ENCODE assay signal across 9 mouse cellular contexts in genomic region chr10:99241829-99242711, GRCm38 (mm10). TPM values are rescaled to one million over a fixed set of nuclear protein-coding genes. Genes with fewer than 3 reads are reported as not detected.
A peak's percentile ranks its signal among the peaks of the same experiment; 100 is the strongest.
DNase-seq lines count a peak whose midpoint lies in the region; ATAC-seq lines count a peak whose summit lies in the region.
"Had no signal": no experiment of that assay in that cellular context is flagged by ENCODE, and none has a peak within 500 bp of the region (broad histone marks: within the 10 kb centered on the region; RNA-seq: fewer than 3 reads in every experiment).

No protein-coding gene starts in this region.

- no peaks in the 10 kb centered on the region for H3K9me3 ChIP-seq in heart, embryonic 10.5 days
- H3K9me3 ChIP-seq in embryonic facial prominence, embryonic 10.5 days = no peaks in the 10 kb centered on the region
- H3K9me3 ChIP-seq in limb, embryonic 10.5 days (replicated peaks) = no peaks in the 10 kb centered on the region
- H3K9me3 ChIP-seq in hindbrain, embryonic 11.5 days (ENCODE audit: control insufficient read depth, low read length) = no peaks in the 10 kb centered on the region

- H3K4me1 ChIP-seq in heart, embryonic 10.5 days = peaks cover 18% of the 10 kb centered on the region
- H3K4me1 ChIP-seq in embryonic facial prominence, embryonic 10.5 days = peaks cover 46% of the 10 kb centered on the region
- peaks cover 43% of the 10 kb centered on the region for H3K4me1 ChIP-seq in limb, embryonic 10.5 days
- no peaks in the 10 kb centered on the region for H3K4me1 ChIP-seq in hindbrain, embryonic 11.5 days (replicated peaks; ENCODE audit: control insufficient read depth, insufficient read depth, low read length)

- no peak overlapping the region; the same call in 1 of the 2 replicates for H3K27ac ChIP-seq in heart, embryonic 10.5 days
- no peak overlapping the region for H3K27ac ChIP-seq in embryonic facial prominence, embryonic 10.5 days (replicated peaks)
- peak overlapping the region; percentile 70 for H3K27ac ChIP-seq in limb, embryonic 10.5 days
- no peak overlapping the region for H3K27ac ChIP-seq in hindbrain, embryonic 11.5 days (ENCODE audit: low read depth, low read length)
- H3K27ac ChIP-seq: liver, embryonic 14.5 days had no signal

- H3K36me3 ChIP-seq in heart, embryonic 10.5 days = no peaks in the 10 kb centered on the region
- no peaks in the 10 kb centered on the region for H3K36me3 ChIP-seq in embryonic facial prominence, embryonic 10.5 days (replicated peaks)
- no peaks in the 10 kb centered on the region for H3K36me3 ChIP-seq in limb, embryonic 10.5 days
- no peaks in the 10 kb centered on the region for H3K36me3 ChIP-seq in hindbrain, embryonic 11.5 days (ENCODE audit: control insufficient read depth, insufficient read depth, low read length)

- H3K9ac ChIP-seq in hindbrain, embryonic 11.5 days (ENCODE audit: low read depth, low read length) = no peak overlapping the region
- H3K9ac ChIP-seq: liver, embryonic 14.5 days had no signal

- 67% methylated on average over 16 of the region's 16 CpGs for WGBS in heart, embryonic 10.5 days
- WGBS in embryonic facial prominence, embryonic 10.5 days = 85% methylated on average over 16 of the region's 16 CpGs
- 69% methylated on average over 16 of the region's 16 CpGs for WGBS in limb, embryonic 10.5 days
- WGBS in hindbrain, embryonic 11.5 days = 80% methylated on average over 16 of the region's 16 CpGs

- H3K4me2 ChIP-seq in hindbrain, embryonic 11.5 days (replicated peaks; ENCODE audit: low read depth, low read length) = no peak overlapping the region

- H3K4me3 ChIP-seq in heart, embryonic 10.5 days = no peak overlapping the region
- no peak overlapping the region for H3K4me3 ChIP-seq in embryonic facial prominence, embryonic 10.5 days
- H3K4me3 ChIP-seq in limb, embryonic 10.5 days = no peak overlapping the region
- no peak overlapping the region for H3K4me3 ChIP-seq in hindbrain, embryonic 11.5 days (ENCODE audit: low read depth, low read length)

- no peak for ATAC-seq in hindbrain, embryonic 11.5 days (ENCODE audit: low FRiP score)

- peak; percentile 78 for DNase-seq in heart, embryonic 10.5 days (ENCODE audit: low spot score)
- no peak for DNase-seq in heart, adult 8-10 months (ENCODE audit: low spot score)
- peak; percentile 90 for DNase-seq in CD4-positive helper T cell, adult 2 months (ENCODE audit: low read depth, low spot score)
- peak; percentile 25 for DNase-seq in embryonic facial prominence, embryonic 10.5 days (ENCODE audit: low spot score)
- DNase-seq in limb, embryonic 10.5 days (ENCODE audit: low spot score) = peak; percentile 50
- peak; percentile 72 to 78 for DNase-seq in right cerebral cortex, adult 2 months (ENCODE audit: low spot score in 2 of 2)
- no peak for DNase-seq in hindbrain, embryonic 11.5 days (ENCODE audit: low spot score)
- no peak for DNase-seq in kidney, postnatal 36 days

- no peaks in the 10 kb centered on the region for H3K27me3 ChIP-seq in heart, embryonic 10.5 days (ENCODE audit: insufficient read depth, poor library complexity, severe bottlenecking)
- H3K27me3 ChIP-seq in embryonic facial prominence, embryonic 10.5 days (replicated peaks; ENCODE audit: low read depth, poor library complexity, severe bottlenecking) = no peaks in the 10 kb centered on the region
- H3K27me3 ChIP-seq in limb, embryonic 10.5 days (ENCODE audit: low read depth, poor library complexity, severe bottlenecking) = no peaks in the 10 kb centered on the region
- H3K27me3 ChIP-seq in hindbrain, embryonic 11.5 days (ENCODE audit: control insufficient read depth, insufficient read depth, low read length) = no peaks in the 10 kb centered on the region

RNA-seq across cellular contexts. Expression of gene Dusp6, which starts 21.0 kb away (rescaled TPM):
- 58.5 and 65.3 TPM in 2 replicates for polyA plus RNA-seq in heart, embryonic 10.5 days (2016; fragmentation: Nextera tagmentation; extraction: Ambion mirVana)
- total RNA-seq in heart, adult 8-10 months (2022) = 10 to 100 TPM; 12.9 to 18.7 (median 15.2) TPM
- 122 and 131 TPM in 2 replicates for polyA plus RNA-seq in embryonic facial prominence, embryonic 10.5 days (2016; fragmentation: Nextera tagmentation; extraction: Ambion mirVana)
- polyA plus RNA-seq in limb, embryonic 10.5 days (2016; fragmentation: Nextera tagmentation; extraction: Ambion mirVana) = 206 and 223 TPM in 2 replicates
- 41.3 and 48.3 TPM in 2 replicates for polyA plus RNA-seq in hindbrain, embryonic 11.5 days (2014; fragmentation: Nextera tagmentation; extraction: Ambion mirVana)

Comparison
In these comparisons a context has a peak if more than half of its experiments do, and no peak if none do; other contexts are left out.
1. DNase-seq: peak in heart, embryonic 10.5 days (single experiment), CD4-positive helper T cell, adult 2 months (single experiment), embryonic facial prominence, embryonic 10.5 days (single experiment), limb, embryonic 10.5 days (single experiment) and right cerebral cortex, adult 2 months (2 of 2); none in heart, adult 8-10 months (single experiment), hindbrain, embryonic 11.5 days (single experiment) and kidney, postnatal 36 days (0 of 2).